In genomic region chr7:118595228-118595627, GRCm38 (mm10) we compare ENCODE assay signal across 7 mouse cellular contexts. TPM values are rescaled to one million over a fixed set of nuclear protein-coding genes. Genes with fewer than 3 reads are reported as not detected.
DNase-seq lines count a peak whose midpoint lies in the region; ATAC-seq lines count a peak whose summit lies in the region.

No protein-coding gene starts in this region.

- H3K27me3 ChIP-seq in intestine, embryonic 16.5 days (replicated peaks; ENCODE audit: control insufficient read depth, insufficient read depth, low read length): peaks cover 3% of the 10 kb centered on the region; the same call in 1 of the 2 replicates
- H3K27me3 ChIP-seq in midbrain, embryonic 10.5 days (ENCODE audit: low read depth, poor library complexity, severe bottlenecking): peaks cover 40% of the 10 kb centered on the region

- no peaks in the 10 kb centered on the region for H3K9me3 ChIP-seq in intestine, embryonic 16.5 days (ENCODE audit: control insufficient read depth, low read length)
- no peaks in the 10 kb centered on the region for H3K9me3 ChIP-seq in midbrain, embryonic 10.5 days (replicated peaks)

- H3K36me3 ChIP-seq in intestine, embryonic 16.5 days (ENCODE audit: control insufficient read depth, insufficient read depth, low read length): no peaks in the 10 kb centered on the region
- no peaks in the 10 kb centered on the region for H3K36me3 ChIP-seq in midbrain, embryonic 10.5 days

- DNase-seq in adrenal gland, postnatal 10 days: peak; percentile 96
- peak; percentile 87 for DNase-seq in embryo, embryonic 11.5 days (ENCODE audit: low read depth, low spot score)
- DNase-seq in gastrocnemius, postnatal 4 days (ENCODE audit: low spot score in 2 of 2): peak; percentile 87 to 94
- DNase-seq in left cerebral cortex, postnatal 25 days (ENCODE audit: low spot score in 2 of 2): peak; percentile 91 to 93
- peak; percentile 94 for DNase-seq in midbrain, embryonic 10.5 days (ENCODE audit: low spot score)
- peak; percentile 99 for DNase-seq in right cerebral cortex, postnatal 4 days

- ATAC-seq in intestine, embryonic 16.5 days: peak; percentile 57

- intact Hi-C loops in left cerebral cortex, postnatal 25 days (cut with DNase I): loop anchor here (1.0 kb wide), 1 partner anchor 93 kb away; no protein-coding TSS in a partner anchor

- WGBS in intestine, embryonic 16.5 days: 1% methylated on average over 14 of the region's 14 CpGs
- WGBS in midbrain, embryonic 10.5 days: 2% methylated on average over 14 of the region's 14 CpGs

- peak overlapping the region; percentile 51 for H3K4me2 ChIP-seq in intestine, embryonic 16.5 days (ENCODE audit: low read depth, low read length)

- H3K4me1 ChIP-seq in intestine, embryonic 16.5 days (ENCODE audit: control insufficient read depth, insufficient read depth, low read length): peaks cover 15% of the 10 kb centered on the region
- peaks cover 64% of the 10 kb centered on the region for H3K4me1 ChIP-seq in midbrain, embryonic 10.5 days

- peak overlapping the region; percentile 2; the same call in 1 of the 2 replicates for H3K4me3 ChIP-seq in intestine, embryonic 16.5 days (ENCODE audit: low read length)
- H3K4me3 ChIP-seq in midbrain, embryonic 10.5 days: peak overlapping the region; percentile 43

- peak overlapping the region; percentile 42; the same call in 1 of the 2 replicates for H3K9ac ChIP-seq in intestine, embryonic 16.5 days (ENCODE audit: low read depth, low read length)

- H3K27ac ChIP-seq in intestine, embryonic 16.5 days (ENCODE audit: low read length): no peak overlapping the region
- H3K27ac ChIP-seq in midbrain, embryonic 10.5 days (replicated peaks): peak overlapping the region; percentile 96

RNA-seq across cellular contexts. Expression of gene Tmc5, which starts 1.9 kb away (rescaled TPM):
- total RNA-seq in adrenal gland, postnatal 10 days (2021): under 1 TPM; 0.45 to 0.64 TPM
- under 1 TPM; 0.47 to 0.54 TPM for total RNA-seq in gastrocnemius, postnatal 4 days (2021)
- 17.1 and 22.7 TPM in 2 replicates for polyA plus RNA-seq in intestine, embryonic 16.5 days (2015; fragmentation: Nextera tagmentation; extraction: Ambion mirVana)
- under 1 TPM; 0.27 to 0.37 TPM for total RNA-seq in left cerebral cortex, postnatal 25 days (2021)
- polyA plus RNA-seq in midbrain, embryonic 10.5 days (2016; fragmentation: Nextera tagmentation; extraction: Ambion mirVana): 0.19 and 0.39 TPM in 2 replicates

RNA-seq across cellular contexts. Expression of gene Tmc7, which starts 10.7 kb away (rescaled TPM):
- total RNA-seq in adrenal gland, postnatal 10 days (2021): 1 to 10 TPM; 1.3 to 2.1 TPM
- 1 to 10 TPM; 4.6 to 5.0 TPM for total RNA-seq in gastrocnemius, postnatal 4 days (2021)
- 1.7 and 2.3 TPM in 2 replicates for polyA plus RNA-seq in intestine, embryonic 16.5 days (2015; fragmentation: Nextera tagmentation; extraction: Ambion mirVana)
- total RNA-seq in left cerebral cortex, postnatal 25 days (2021): 10 to 100 TPM; 13.3 to 21.4 TPM
- polyA plus RNA-seq in midbrain, embryonic 10.5 days (2016; fragmentation: Nextera tagmentation; extraction: Ambion mirVana): 7.4 and 7.6 TPM in 2 replicates
